Mouse (Mus musculus): ENCODE data around the gene Hcrt.

DNA sequence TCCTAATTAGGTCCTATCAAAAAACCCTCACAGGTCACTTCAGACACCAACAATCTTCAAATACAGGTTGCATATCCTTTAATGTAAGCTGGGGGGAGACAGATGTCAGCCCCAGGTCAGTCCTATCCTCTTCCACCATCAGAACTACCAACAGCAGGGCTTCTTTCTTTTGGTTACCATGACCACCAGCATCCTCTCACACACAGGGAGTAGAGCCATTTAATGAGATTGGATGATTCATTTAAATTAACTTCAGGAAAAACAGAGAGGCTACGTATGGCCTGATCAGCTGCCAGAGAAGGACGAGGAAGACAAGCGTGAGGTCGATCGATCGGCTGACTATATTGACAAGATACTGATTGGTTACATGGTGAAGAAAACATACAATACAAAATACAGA is 47.8 kb downstream of the Hcrt start:
- TF ChIP-seq CTCF (IDR thresholded peaks at IDR 0.05; ENCODE audit: low read depth) (no peak), EP300 (IDR thresholded peaks at IDR 0.05; ENCODE audit: low read depth) (no peak)
